Mouse (Mus musculus) testis, adult 2 months (tissue): Measurements from ENCODE around the gene Ripor3.

Experiments
- CTCF ChIP-seq: fragments of 200-500 bp; IDR thresholded peaks from 2 replicates; pipeline ENCODE4 v1.5.1; 2012; ENCODE audit warnings: low read depth, mild to moderate bottlenecking, inconsistent platforms, low read length, moderate library complexity; ENCODE audit not compliant: control insufficient read depth, insufficient read depth, insufficient replicate concordance
- POLR2A ChIP-seq: fragments of 200-500 bp; IDR thresholded peaks from 2 replicates; pipeline ENCODE4 v1.6.1; 2012; ENCODE audit warnings: low read depth, mild to moderate bottlenecking, inconsistent platforms, low read length, moderate library complexity; ENCODE audit not compliant: control insufficient read depth

DNA sequence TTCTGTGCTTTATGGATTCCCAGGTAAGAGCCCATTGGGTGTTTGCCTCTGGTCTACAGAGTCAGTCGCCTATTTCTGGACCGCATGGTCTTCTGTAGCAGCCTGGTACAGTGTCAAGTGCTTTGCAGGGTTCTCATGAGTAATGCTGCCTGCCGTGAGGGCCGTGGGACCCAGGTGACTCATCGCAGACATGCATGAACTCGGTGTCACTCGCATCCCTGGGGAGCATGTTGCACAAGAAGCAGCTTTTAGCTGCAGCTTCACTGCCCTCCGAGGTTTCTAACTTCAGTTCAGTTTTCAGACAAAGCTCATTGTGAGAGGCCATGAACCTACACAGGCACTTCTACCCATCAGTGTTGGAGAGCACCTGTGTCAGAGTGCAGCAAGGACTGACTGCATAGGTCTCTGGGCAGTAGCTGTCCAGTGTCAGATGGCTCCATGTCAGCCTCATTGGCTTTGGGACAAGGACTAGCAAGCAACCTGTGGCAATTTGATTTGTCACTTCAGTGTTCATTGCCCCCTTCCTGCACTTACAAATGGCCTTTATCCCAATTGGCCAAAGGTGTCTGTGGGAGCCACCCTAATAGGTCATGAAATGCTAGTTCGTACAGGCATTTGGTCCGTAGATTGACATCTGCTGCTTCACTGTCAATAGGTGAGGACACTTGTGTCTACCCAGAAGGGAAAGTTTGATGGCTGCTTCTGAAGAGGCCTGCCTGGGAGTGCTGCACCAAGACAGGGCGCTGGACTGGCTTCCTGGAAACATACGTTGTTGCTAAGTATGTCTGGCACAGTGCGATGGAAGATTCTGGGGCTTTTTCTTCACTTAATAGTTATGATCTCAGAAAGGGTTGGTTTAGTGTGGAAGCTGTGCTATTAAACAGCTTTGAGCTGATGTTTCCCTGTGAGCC is 58.9 kb downstream of the Ripor3 start:
- TF ChIP-seq CTCF (no peak), POLR2A (no peak)
